Mouse (Mus musculus) midbrain, embryonic 16.5 days (tissue): Measurements from ENCODE around the gene Hnrnpl. TPM values are rescaled to one million over a fixed set of nuclear protein-coding genes. Genes with fewer than 3 reads are reported as not detected.

Source experiments
- ATAC-seq: fragments of 200-750 bp; cut with Nextera tagmentation; 2 replicates; pipeline ENCODE4 v1.8.0; 2017; ENCODE audit warnings: moderate TSS enrichment
- H3K27ac ChIP-seq: fragments of 300-500 bp; sonication (generic); 2 replicates; pipeline ENCODE4 v1.5.1; 2014; ENCODE audit warnings: mild to moderate bottlenecking, low read length, mixed read lengths
- H3K27me3 ChIP-seq: fragments of 300-500 bp; sonication (generic); 2 replicates; pipeline ENCODE4 v1.6.1; 2014; ENCODE audit warnings: low read depth, low read length, mixed read lengths; ENCODE audit not compliant: control insufficient read depth, insufficient read depth
- H3K36me3 ChIP-seq: fragments of 300-500 bp; sonication (generic); 2 replicates; pipeline ENCODE4 v1.6.1; 2014; ENCODE audit warnings: mild to moderate bottlenecking, low read length, moderate library complexity, mixed read lengths; ENCODE audit not compliant: control insufficient read depth, insufficient read depth
- H3K4me1 ChIP-seq: fragments of 300-500 bp; sonication (generic); 2 replicates; pipeline ENCODE4 v1.6.1; 2014; ENCODE audit warnings: mild to moderate bottlenecking, low read length, mixed read lengths; ENCODE audit not compliant: control insufficient read depth, insufficient read depth
- H3K4me2 ChIP-seq: fragments of 300-500 bp; sonication (generic); 2 replicates; pipeline ENCODE4 v1.6.1; 2014; ENCODE audit warnings: mild to moderate bottlenecking, low read length, mixed read lengths
- H3K4me3 ChIP-seq: fragments of 300-500 bp; sonication (generic); 2 replicates; pipeline ENCODE4 v1.5.1; 2014; ENCODE audit warnings: low read depth, mild to moderate bottlenecking, low read length, moderate library complexity, mixed read lengths
- H3K9ac ChIP-seq: fragments of 300-500 bp; sonication (generic); 2 replicates; pipeline ENCODE4 v1.6.1; 2014; ENCODE audit warnings: low read depth, low read length, mixed read lengths
- H3K9me3 ChIP-seq: fragments of 300-500 bp; sonication (generic); replicated peaks from 2 replicates; pipeline ENCODE4 v1.6.1; 2014; ENCODE audit warnings: mild to moderate bottlenecking, low read length, mixed read lengths; ENCODE audit not compliant: control insufficient read depth, poor library complexity, severe bottlenecking
- WGBS: fragments of 180-500 bp; shearing (Covaris S2); extraction: QIAGEN DNeasy Blood & Tissue Kit; methylation state at CpG from one replicate; pipeline ENCODE4 v1.1.7; 2014; 5-methylcytosine and 5-hydroxymethylcytosine counted together
- polyA plus RNA-seq: library from polyadenylated mRNA; unstranded; fragments of >200 nt; fragmentation: Nextera tagmentation; extraction: Ambion mirVana; gene quantifications from 2 replicates; pipeline ENCODE4 v1.2.1, GENCODE M21; 2015

Gene Hnrnpl
- 134 and 152 TPM in 2 replicates for polyA plus RNA-seq

GRCm38 (mm10) chr7:28808221-28808941 is at the start of gene Hnrnpl:
Gene Hnrnpl, plus strand, starts transcription at chr7:28808541.
- H3K4me2 ChIP-seq, result peak within 1 kb of the TSS; percentile 96
- H3K4me3 ChIP-seq, result peak within 1 kb of the TSS; percentile 71
- 3% methylated on average over 35 of the region's 35 CpGs for WGBS
- H3K36me3 ChIP-seq, result peaks cover 3% of the 10 kb centered on the region
- H3K9ac ChIP-seq, result peak within 1 kb of the TSS; percentile 85
- no peaks in the 10 kb centered on the region for H3K27me3 ChIP-seq
- peak; percentile 0; the same call in 1 of the 2 replicates for ATAC-seq
- no peaks in the 10 kb centered on the region for H3K9me3 ChIP-seq
- H3K4me1 ChIP-seq, result peaks cover 26% of the 10 kb centered on the region
- peak within 1 kb of the TSS; percentile 98 for H3K27ac ChIP-seq

- Histone ChIP-seq H3K27ac (no peak overlapping the region), H3K9ac (no peak overlapping the region), H3K36me3 (peaks cover 13% of the 10 kb centered on the region; the same call in 1 of the 2 replicates), H3K9me3 (no peaks in the 10 kb centered on the region), H3K27me3 (peaks cover 6% of the 10 kb centered on the region; the same call in 1 of the 2 replicates), H3K4me2 (no peak overlapping the region), H3K4me1 (peaks cover 5% of the 10 kb centered on the region), H3K4me3 (no peak overlapping the region)
- ATAC-seq, result no peak
- 80% methylated on average over 13 of the region's 13 CpGs for WGBS
Measured at GRCm38 (mm10) chr7:28758623-28759022, 49.7 kb upstream of the Hnrnpl start.

GRCm38 (mm10) chr7:28761907-28762306 is 46.4 kb upstream of the Hnrnpl start:
- peaks cover 13% of the 10 kb centered on the region; the same call in 1 of the 2 replicates for H3K36me3 ChIP-seq
- H3K27ac ChIP-seq, result no peak overlapping the region
- ATAC-seq, result no peak
- no peaks in the 10 kb centered on the region for H3K9me3 ChIP-seq
- H3K4me1 ChIP-seq, result peaks cover 11% of the 10 kb centered on the region
- H3K9ac ChIP-seq, result no peak overlapping the region
- WGBS, result 92% methylated on average over 9 of the region's 9 CpGs
- no peak overlapping the region for H3K4me2 ChIP-seq
- H3K4me3 ChIP-seq, result no peak overlapping the region
- H3K27me3 ChIP-seq, result no peaks in the 10 kb centered on the region

GRCm38 (mm10) chr7:28765211-28765610 is 43.1 kb upstream of the Hnrnpl start:
- whole genome bisulfite sequencing, result 82% methylated on average over 6 of the region's 6 CpGs
- Histone ChIP-seq H3K4me2 (peak overlapping the region; percentile 65), H3K4me3 (peak overlapping the region; percentile 69; the same call in 1 of the 2 replicates), H3K27ac (no peak overlapping the region), H3K27me3 (no peaks in the 10 kb centered on the region), H3K36me3 (peaks cover 4% of the 10 kb centered on the region; the same call in 1 of the 2 replicates), H3K4me1 (peaks cover 25% of the 10 kb centered on the region), H3K9ac (no peak overlapping the region), H3K9me3 (no peaks in the 10 kb centered on the region)
- no peak for ATAC-seq

GRCm38 (mm10) chr7:28766173-28766879 is 42.0 kb upstream of the Hnrnpl start, which contains the start of gene Sirt2:
Gene Sirt2, plus strand, starts transcription at chr7:28766735.
- Histone ChIP-seq H3K4me1 (peaks cover 25% of the 10 kb centered on the region), H3K9me3 (no peaks in the 10 kb centered on the region), H3K27ac (no peak within 1 kb of the TSS), H3K9ac (peak within 1 kb of the TSS; percentile 74), H3K4me2 (peak within 1 kb of the TSS; percentile 65), H3K27me3 (no peaks in the 10 kb centered on the region), H3K4me3 (peak within 1 kb of the TSS; percentile 69), H3K36me3 (peaks cover 4% of the 10 kb centered on the region; the same call in 1 of the 2 replicates)
- WGBS, result under 1% methylated on average over 45 of the region's 45 CpGs
- peak; percentile 98 for ATAC-seq

GRCm38 (mm10) chr7:28766910-28767309 is 41.4 kb upstream of the Hnrnpl start:
- 2% methylated on average over 14 of the region's 14 CpGs for WGBS
- H3K4me3 ChIP-seq, result peak overlapping the region; percentile 69
- no peaks in the 10 kb centered on the region for H3K27me3 ChIP-seq
- peak overlapping the region; percentile 61 for H3K4me2 ChIP-seq
- ATAC-seq, result peak; percentile 33
- H3K4me1 ChIP-seq, result peaks cover 25% of the 10 kb centered on the region
- H3K36me3 ChIP-seq, result 0 out of 2 replicates have a peak, but pooled peaks cover under 1% of the 10 kb centered on the region
- H3K27ac ChIP-seq, result no peak overlapping the region
- H3K9ac ChIP-seq, result peak overlapping the region; percentile 73
- H3K9me3 ChIP-seq, result no peaks in the 10 kb centered on the region

GRCm38 (mm10) chr7:28767462-28767965 is 40.8 kb upstream of the Hnrnpl start, which contains the start of gene Nfkbib:
Gene Nfkbib, minus strand, starts transcription at chr7:28767512.
- Histone ChIP-seq H3K9me3 (no peaks in the 10 kb centered on the region), H3K36me3 (0 out of 2 replicates have a peak, but pooled peaks cover 5% of the 10 kb centered on the region), H3K4me1 (peaks cover 25% of the 10 kb centered on the region), H3K4me3 (peak within 1 kb of the TSS; percentile 69), H3K9ac (peak within 1 kb of the TSS; percentile 73), H3K4me2 (peak within 1 kb of the TSS; percentile 61), H3K27ac (no peak within 1 kb of the TSS), H3K27me3 (no peaks in the 10 kb centered on the region)
- ATAC-seq, result no peak
- 68% methylated on average over 7 of the region's 7 CpGs for WGBS

- Histone ChIP-seq H3K4me2 (no peak overlapping the region), H3K27ac (no peak overlapping the region), H3K9ac (no peak overlapping the region), H3K4me1 (peaks cover 25% of the 10 kb centered on the region), H3K36me3 (0 out of 2 replicates have a peak, but pooled peaks cover 5% of the 10 kb centered on the region), H3K27me3 (no peaks in the 10 kb centered on the region), H3K4me3 (no peak overlapping the region), H3K9me3 (no peaks in the 10 kb centered on the region)
- WGBS, result 94% methylated on average over 9 of the region's 9 CpGs
- no peak for ATAC-seq
Measured at GRCm38 (mm10) chr7:28769414-28769958, 38.9 kb upstream of the Hnrnpl start.
